Mouse (Mus musculus): ENCODE data around the gene Srpk1. TPM values are rescaled to one million over a fixed set of nuclear protein-coding genes. Genes with fewer than 3 reads are reported as not detected.

The Srpk1 gene
- total and polyA plus RNA-seq, 3 experiments: 119 to 211 (median 125) TPM

DNA sequence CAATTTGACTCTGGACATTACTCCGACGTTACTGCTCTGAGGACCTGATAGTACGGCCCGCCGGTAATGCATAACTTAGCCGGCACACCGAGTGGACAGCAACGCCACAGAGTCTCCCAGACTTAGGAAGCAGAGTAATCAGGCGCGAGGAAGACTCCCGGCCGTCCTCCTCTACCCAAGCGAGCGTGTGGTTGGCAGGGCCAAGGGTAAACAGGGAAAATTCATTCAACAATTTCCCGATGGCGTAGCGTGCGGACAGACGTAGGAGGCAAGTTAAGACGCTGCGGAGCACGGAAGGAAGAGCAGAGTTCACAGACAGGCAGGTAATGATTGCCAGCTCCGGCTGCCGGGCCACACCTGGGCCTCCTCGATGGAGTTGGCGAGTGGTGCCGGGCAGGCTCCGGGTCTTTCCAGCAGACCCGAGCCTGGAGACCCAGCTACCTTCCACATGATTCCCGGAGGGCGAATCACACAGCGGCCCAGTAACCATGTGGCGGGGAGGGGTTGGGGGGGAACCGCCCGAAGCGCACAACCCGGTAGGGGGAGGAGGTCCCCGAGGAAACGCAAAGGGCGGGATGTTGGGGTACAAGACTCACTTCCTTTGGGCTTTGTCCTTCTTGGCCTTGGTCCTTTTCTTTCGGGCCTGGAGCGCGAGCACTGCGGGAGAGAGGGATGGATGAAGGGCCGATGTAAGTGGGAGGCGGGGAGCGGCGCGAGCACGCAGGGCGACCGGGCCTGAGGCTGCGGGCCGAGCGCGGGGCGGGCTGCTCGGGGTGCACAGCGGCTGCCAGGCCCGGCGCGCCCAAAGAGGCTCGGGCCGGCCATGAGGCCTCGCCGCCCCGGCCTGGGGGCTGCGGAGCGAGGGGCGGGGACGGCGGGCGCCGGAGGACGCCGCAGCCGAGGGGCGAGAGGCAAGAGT, 869 bp downstream of the Srpk1 start:
- Histone ChIP-seq H3K9me3 (replicated peaks; ENCODE audit: insufficient read depth, low read length) (no peaks in the 10 kb centered on the region), H3K4me3 (ENCODE audit: control insufficient read depth in 1 of 2, insufficient read depth in 1 of 2, low read depth in 2 of 2, low read length in 2 of 2) (peak overlapping the region; percentile 71 to 99), H3K4me1 (ENCODE audit: control insufficient read depth in 1 of 2, insufficient read depth in 2 of 2, low read length in 2 of 2) (peaks cover 25 to 42% of the 10 kb centered on the region in 2 experiments), H3K27me3 (ENCODE audit: control insufficient read depth in 1 of 2, insufficient read depth in 2 of 2, low read length in 2 of 2) (no peaks in the 10 kb centered on the region), H3K9ac (ENCODE audit: control insufficient read depth, low read depth, low read length, poor library complexity, severe bottlenecking) (peak overlapping the region; percentile 99), H3K27ac (ENCODE audit: control insufficient read depth, low read depth, low read length) (peak overlapping the region; percentile 80), H3K79me2 (ENCODE audit: control insufficient read depth, insufficient read depth, low read length, poor library complexity) (peaks cover 54% of the 10 kb centered on the region), H3K36me3 (ENCODE audit: control insufficient read depth in 1 of 2, insufficient read depth in 2 of 2, low read length in 2 of 2) (peaks cover 24 to 52% of the 10 kb centered on the region in 2 experiments)
- peak; percentile 73 for DNase-seq (ENCODE audit: low read depth, low spot score)
- TF ChIP-seq MAX (IDR thresholded peaks at IDR 0.05; ENCODE audit: low read length) (0 out of 2 replicates have a peak, but pooled peaks have one; percentile 37), USF1 (IDR thresholded peaks at IDR 0.05; ENCODE audit: low read depth, low read length) (peak; percentile 69), E2F4 (IDR thresholded peaks at IDR 0.05; ENCODE audit: borderline replicate concordance, low read depth, low read length) (no peak), CHD1 (IDR thresholded peaks at IDR 0.05; ENCODE audit: low read depth, low read length) (no peak), KAT2A (conservative IDR thresholded peaks at IDR 0.05; ENCODE audit: low read depth, low read length) (no peak), GATA1 (IDR thresholded peaks at IDR 0.05; ENCODE audit: low read depth, low read length) (no peak), NELFE (IDR thresholded peaks at IDR 0.05; ENCODE audit: low read depth, low read length) (peak; percentile 28; the same call in 1 of the 2 replicates), ZMIZ1 (IDR thresholded peaks at IDR 0.05; ENCODE audit: low read depth, low read length) (no peak), MYC (IDR thresholded peaks at IDR 0.05; ENCODE audit: low read depth, low read length) (0 out of 2 replicates have a peak, but pooled peaks have one; percentile 17), SMC3 (IDR thresholded peaks at IDR 0.05; ENCODE audit: low read depth, low read length) (no peak), NRF1 (IDR thresholded peaks at IDR 0.05; ENCODE audit: insufficient read depth, low read depth, low read length, poor library complexity, severe bottlenecking) (peak; percentile 25; the same call in 1 of the 2 replicates), JUND (IDR thresholded peaks at IDR 0.05; ENCODE audit: low read depth, low read length) (no peak), ELF1 (IDR thresholded peaks at IDR 0.05; ENCODE audit: low read depth, low read length) (no peak), TBP (IDR thresholded peaks at IDR 0.05; ENCODE audit: low read depth, low read length) (no peak), USF2 (IDR thresholded peaks at IDR 0.05; ENCODE audit: borderline replicate concordance in 1 of 2, insufficient read depth in 1 of 2, low read depth in 1 of 2, low read length in 2 of 2) (no peak), CHD2 (IDR thresholded peaks at IDR 0.05; ENCODE audit: low read length) (no peak), MXI1 (IDR thresholded peaks at IDR 0.05; ENCODE audit: low read depth, low read length) (peak; percentile 70), MYB (IDR thresholded peaks at IDR 0.05; ENCODE audit: low read depth, low read length) (no peak), UBTF (IDR thresholded peaks at IDR 0.05; ENCODE audit: borderline replicate concordance, insufficient read depth, low read depth, low read length) (no peak), POLR2AphosphoS5 (IDR thresholded peaks at IDR 0.05; ENCODE audit: borderline replicate concordance, low read depth, low read length) (no peak), BHLHE40 (IDR thresholded peaks at IDR 0.05; ENCODE audit: borderline replicate concordance, low read depth, low read length) (no peak), TCF12 (IDR thresholded peaks at IDR 0.05; ENCODE audit: low read depth, low read length) (no peak), POLR2AphosphoS2 (IDR thresholded peaks at IDR 0.05; ENCODE audit: low read length) (no peak), CTCF (IDR thresholded peaks at IDR 0.05 in 2 of 3, conservative IDR thresholded peaks at IDR 0.05 in 1 of 3; ENCODE audit: control insufficient read depth in 1 of 3, insufficient read depth in 1 of 3, low read depth in 2 of 3, low read length in 3 of 3, poor library complexity in 1 of 3, severe bottlenecking in 1 of 3) (no peak), ZC3H11A (IDR thresholded peaks at IDR 0.05; ENCODE audit: low read depth, low read length) (no peak), RCOR1 (IDR thresholded peaks at IDR 0.05; ENCODE audit: low read depth, low read length) (no peak), MAZ (IDR thresholded peaks at IDR 0.05; ENCODE audit: low read depth, low read length) (no peak), ETS1 (IDR thresholded peaks at IDR 0.05; ENCODE audit: low read depth, low read length) (no peak), TAL1 (IDR thresholded peaks at IDR 0.05; ENCODE audit: low read length) (no peak), GABPA (IDR thresholded peaks at IDR 0.05; ENCODE audit: low read depth, low read length) (no peak), ZKSCAN1 (IDR thresholded peaks at IDR 0.05; ENCODE audit: low read depth, low read length) (no peak), MEF2A (IDR thresholded peaks at IDR 0.05; ENCODE audit: extremely low read depth, insufficient replicate concordance, low read depth, low read length, poor library complexity, severe bottlenecking) (no peak), HCFC1 (IDR thresholded peaks at IDR 0.05; ENCODE audit: low read depth, low read length) (no peak), SIN3A (IDR thresholded peaks at IDR 0.05; ENCODE audit: low read length) (peak; percentile 63; the same call in 1 of the 2 replicates), RAD21 (IDR thresholded peaks at IDR 0.05; ENCODE audit: low read depth, low read length) (no peak)

All from MEL (cell line).